Mouse (Mus musculus) lung, adult 2 months (tissue): ENCODE data around the gene Zbtb44.

Experiments used
- CTCF ChIP-seq: fragments of 200-500 bp; IDR thresholded peaks from 2 replicates; pipeline ENCODE4 v1.5.1; 2011; ENCODE audit warnings: mild to moderate bottlenecking, low read length, control low read depth; ENCODE audit not compliant: insufficient read depth
- POLR2A ChIP-seq: fragments of 200-500 bp; IDR thresholded peaks from 2 replicates; pipeline ENCODE4 v1.6.1; 2011; ENCODE audit warnings: low read depth, mild to moderate bottlenecking, control low read depth, low read length, borderline replicate concordance; ENCODE audit errors: extremely low read depth

GRCm38 (mm10) chr9:31028251-31028650 is 2.2 kb upstream of the Zbtb44 start:
- TF ChIP-seq CTCF: no peak
- no peak for TF ChIP-seq POLR2A
